Mouse (Mus musculus) activated CD4-positive, CD25-positive, alpha-beta regulatory T cell, adult 4 months (primary cell): ENCODE data around the gene Trim24. TPM values are rescaled to one million over a fixed set of nuclear protein-coding genes. Genes with fewer than 3 reads are reported as not detected.
"Not testable (repeated sequence)": the region's sequence is repeated elsewhere in the genome, so short reads cannot be mapped to it uniquely, and the experiment has no call there.

Source experiments
- ATAC-seq: one replicate; pipeline ENCODE4 v1.8.0; 2017
- polyA plus RNA-seq, 2 experiments: library from polyadenylated mRNA; unstranded; fragments of 100-300 nt; shearing (Covaris generic); gene quantifications; one replicate each; pipeline ENCODE4 v1.2.1; 2017

Trim24 gene
- 10 to 100 TPM; 11.4 to 14.1 TPM for polyA plus RNA-seq

GRCm38 (mm10) chr6:37870245-37871136 lies at the start of gene Trim24:
TSS of gene Trim24 (plus strand) at chr6:37870811.
- peak; percentile 92 for ATAC-seq

DNA sequence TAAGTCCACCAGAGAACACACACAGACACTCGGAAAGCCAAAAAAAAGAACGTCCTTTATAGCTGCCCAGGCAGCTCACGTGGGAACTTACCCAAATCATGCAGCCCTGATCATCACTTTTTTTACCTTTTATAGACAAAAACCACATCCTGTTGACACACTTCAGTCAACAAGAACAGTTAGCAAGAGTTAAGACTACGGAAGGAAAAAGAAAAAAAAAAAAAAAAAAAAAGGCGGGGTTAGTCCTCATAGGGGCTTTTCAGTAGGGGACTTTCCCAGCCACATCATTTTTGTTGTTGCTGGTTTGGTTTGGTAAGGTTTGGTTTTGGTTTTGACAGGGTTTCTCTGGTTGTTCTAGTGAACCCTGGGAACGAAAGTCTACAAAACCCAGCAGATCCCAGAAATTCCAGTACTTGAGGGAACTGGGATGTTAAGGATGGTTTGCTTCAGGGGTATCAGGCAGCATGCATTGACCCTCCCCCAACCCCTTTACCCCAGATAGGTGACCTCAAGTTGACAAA lies 49.0 kb upstream of the Trim24 start:
- peak; percentile 91 for ATAC-seq

DNA sequence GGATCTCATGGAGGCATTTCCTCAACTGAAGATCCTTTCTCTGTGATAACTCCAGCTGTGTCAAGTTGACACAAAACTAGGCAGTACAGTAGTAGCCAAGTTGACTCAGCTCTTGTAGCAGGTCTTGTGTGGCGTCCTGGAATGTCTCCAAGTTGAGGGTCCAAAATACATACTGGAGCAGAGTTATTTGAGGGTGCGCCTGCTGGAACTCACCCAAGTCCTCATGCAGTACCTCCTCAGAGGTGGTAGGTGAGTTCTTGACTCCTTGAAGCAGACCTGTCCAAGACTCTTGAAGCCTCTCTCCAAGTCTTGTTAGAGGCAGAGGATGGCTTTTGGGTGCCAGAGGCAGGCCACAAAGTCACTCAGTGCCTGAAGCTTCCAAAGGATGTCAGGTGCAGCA lies 48.2 kb upstream of the Trim24 start:
- no peak for ATAC-seq

DNA sequence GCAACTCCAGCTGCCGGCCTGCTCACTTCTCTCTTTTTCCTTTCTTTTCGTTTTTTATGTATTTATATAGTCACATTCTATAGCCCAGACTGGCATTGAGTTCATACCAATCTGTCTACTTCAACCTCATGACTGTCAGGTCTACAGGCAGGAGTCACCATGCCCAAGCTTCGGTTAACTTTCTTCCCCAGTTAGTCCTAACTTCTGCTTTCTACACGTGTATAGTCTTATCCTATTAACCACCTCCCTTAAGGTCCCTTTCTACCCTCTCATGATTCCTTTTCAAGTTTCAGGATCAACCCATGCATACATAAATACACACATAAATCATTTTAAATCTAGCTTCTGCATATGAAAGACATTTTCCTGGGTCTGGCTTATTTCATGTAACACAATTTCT lies 46.9 kb upstream of the Trim24 start:
- no peak for ATAC-seq

GRCm38 (mm10) chr6:37825331-37826115 lies 45.1 kb upstream of the Trim24 start:
- ATAC-seq: not testable (repeated sequence)

GRCm38 (mm10) chr6:37828955-37829354 lies 41.7 kb upstream of the Trim24 start:
- no peak for ATAC-seq

GRCm38 (mm10) chr6:37829631-37830030 lies 41.0 kb upstream of the Trim24 start:
- ATAC-seq: no peak

- no peak for ATAC-seq
Measured at GRCm38 (mm10) chr6:37833691-37834090, 36.9 kb upstream of the Trim24 start.

GRCm38 (mm10) chr6:37836951-37837565 lies 33.6 kb upstream of the Trim24 start:
- ATAC-seq: not testable (repeated sequence)

DNA sequence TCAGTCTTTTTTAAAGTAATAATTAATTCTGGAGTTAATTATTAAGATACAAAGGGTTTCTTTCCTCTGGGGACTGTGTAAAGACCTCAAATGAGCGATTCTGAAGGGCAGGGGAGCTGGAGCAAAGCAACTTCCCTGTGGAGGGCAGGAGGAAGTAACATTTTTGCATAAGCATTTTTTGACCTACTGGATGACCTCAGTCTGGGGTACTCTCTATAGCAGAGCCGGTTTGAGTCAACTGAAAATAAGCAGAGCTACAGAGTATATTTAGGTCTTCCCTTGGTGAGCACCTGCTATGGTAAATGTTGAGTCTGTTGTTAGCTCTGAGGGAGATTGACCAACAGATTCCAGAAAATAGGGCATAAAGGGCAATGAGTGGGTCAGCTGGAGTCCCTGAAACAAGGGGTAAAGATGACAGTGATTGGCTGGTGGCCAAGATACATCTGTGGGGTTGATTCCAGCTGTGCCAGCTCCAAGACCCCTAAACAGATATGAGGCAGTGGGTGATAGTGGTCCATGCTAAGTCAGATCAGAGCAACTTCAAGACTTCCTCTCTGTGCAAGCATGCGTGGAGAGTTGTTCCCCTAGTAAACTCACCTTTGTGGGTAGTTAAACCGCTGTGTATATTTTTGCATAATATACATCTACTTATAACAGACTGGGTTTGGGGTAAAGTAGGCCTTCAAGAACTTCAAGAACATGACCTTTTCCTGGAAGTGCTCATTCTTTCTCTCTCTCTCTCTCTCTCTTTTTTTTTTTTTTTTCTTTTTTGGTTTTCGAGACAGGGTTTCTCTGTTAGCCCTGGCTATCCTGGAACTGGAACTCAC lies 27.6 kb upstream of the Trim24 start:
- ATAC-seq: peak; percentile 64

DNA sequence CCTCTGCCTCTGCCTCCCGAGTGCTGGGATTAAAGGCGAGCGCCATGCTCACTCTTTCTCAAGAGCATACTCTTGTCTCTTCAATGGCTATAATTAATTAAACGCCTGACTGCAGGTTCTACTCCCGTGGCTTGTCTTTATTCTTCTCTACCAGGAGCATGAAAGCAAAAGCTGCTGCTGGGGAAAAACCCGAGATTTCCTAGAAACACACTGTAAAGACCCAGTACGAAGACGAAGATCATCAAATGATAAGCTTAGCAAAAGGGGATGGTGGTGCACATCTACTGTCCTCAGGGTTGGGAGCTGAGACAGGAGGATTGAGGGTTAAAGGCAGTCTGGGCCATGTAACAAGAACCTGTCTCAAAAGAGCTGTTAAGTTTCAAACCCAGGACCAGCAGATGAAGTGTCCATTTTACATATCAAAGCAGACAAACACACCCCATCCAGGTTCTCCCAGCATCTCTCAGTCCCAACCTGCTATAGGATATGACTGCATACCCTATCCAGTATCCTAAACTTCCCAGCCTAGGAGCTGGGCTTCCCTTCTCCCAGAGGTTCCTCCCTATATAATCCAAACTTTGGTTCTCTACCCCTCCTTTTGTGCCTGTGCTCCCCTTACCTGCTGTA lies 26.9 kb upstream of the Trim24 start:
- ATAC-seq: peak; percentile 60

DNA sequence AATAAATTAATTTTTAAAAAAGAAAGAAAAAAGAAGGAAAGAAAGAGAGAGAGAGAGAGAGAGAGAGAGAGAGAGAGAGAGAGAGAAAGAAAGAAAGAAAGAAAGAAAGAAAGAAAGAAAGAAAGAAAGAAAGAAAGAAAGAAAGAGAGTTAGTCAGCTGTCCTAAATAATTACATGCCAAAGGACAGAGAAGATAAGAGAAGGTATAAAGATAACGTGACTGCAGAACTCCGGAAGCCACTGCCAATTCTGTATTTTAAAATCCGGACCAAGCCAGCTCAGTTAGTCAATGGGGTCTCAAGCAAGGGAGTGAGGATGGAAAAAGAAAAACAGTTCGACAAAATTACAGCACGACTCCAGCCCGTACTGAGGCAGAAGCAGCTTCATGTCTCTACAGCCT lies 25.7 kb upstream of the Trim24 start:
- ATAC-seq: not testable (repeated sequence)

DNA sequence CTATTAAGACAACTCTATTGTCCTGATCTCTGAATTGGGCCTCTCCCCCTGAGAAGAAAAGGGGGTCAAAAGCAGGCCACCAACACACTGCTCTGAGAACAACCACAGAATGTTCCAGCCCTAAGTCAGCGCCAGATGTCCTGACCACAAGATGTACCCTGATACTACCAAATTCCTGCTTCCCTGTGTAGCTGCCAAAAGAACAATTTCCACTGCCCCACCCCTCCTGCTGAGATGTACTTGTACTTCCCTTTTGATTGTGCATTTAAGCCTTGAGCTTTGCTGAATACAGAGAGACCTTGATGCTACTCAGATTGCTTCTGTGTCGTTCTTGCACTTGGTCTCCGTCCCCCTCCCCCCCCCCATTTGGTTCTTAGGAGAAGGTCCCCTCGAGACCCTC lies 23.1 kb upstream of the Trim24 start:
- ATAC-seq: not testable (repeated sequence)

DNA sequence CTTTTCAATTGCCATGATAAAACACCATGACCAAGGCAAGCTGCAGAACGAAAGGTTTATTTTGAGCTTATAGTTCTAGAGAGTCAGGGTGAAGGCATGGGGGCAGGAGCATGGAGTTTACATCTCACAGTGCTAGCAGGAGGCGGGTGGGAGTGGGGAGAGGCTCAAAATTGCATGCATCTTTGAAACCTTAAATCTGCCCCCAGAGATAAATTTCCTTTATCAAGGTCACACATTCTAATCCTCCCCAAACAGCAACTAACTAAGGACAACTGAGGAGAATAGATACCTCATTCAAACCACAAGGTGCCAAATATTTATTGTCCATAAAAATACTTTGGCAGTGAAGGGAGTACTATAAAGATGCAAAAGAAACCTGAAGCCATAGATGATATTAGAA lies 19.3 kb upstream of the Trim24 start:
- no peak for ATAC-seq

DNA sequence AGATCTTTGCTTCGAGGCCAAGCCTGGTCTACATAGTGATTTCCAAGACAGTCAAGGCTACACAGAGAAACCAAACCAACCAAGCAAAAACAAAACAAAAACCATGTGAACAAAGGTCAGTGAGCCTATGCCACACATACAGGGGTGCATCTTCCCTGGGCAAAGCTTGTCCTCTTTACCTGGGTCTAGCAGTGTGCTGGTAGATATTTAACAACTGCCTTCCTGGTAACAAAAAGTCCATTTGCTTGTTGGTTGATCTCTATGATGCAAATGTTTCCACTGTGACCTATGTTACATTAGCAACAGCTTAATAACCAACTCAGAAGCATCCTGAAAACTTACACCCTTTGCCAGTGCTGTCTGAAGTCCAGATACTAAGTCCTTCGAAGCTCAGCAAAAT lies 17.3 kb upstream of the Trim24 start:
- ATAC-seq: no peak

GRCm38 (mm10) chr6:37855384-37855783 lies 15.2 kb upstream of the Trim24 start:
- ATAC-seq: no peak

DNA sequence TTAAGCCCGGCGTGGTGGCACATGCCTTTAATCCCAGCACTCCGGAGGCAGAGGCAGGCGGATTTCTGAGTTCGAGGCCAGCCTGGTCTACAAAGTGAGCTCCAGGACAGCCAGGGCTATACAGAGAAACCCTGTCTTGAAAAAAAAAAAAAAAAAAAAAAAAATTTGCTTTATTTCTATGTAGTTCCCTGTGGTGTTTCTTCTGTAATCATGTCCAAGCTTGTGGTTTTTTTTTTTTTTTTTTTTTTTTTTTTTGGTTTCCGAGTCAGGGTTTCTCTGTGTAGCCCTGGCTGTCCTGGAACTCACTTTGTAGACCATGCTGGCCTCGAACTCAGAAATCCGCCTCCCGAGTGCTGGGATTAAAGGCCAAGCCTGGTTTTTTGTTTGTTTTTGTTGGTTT lies 14.3 kb upstream of the Trim24 start:
- ATAC-seq: not testable (repeated sequence)

DNA sequence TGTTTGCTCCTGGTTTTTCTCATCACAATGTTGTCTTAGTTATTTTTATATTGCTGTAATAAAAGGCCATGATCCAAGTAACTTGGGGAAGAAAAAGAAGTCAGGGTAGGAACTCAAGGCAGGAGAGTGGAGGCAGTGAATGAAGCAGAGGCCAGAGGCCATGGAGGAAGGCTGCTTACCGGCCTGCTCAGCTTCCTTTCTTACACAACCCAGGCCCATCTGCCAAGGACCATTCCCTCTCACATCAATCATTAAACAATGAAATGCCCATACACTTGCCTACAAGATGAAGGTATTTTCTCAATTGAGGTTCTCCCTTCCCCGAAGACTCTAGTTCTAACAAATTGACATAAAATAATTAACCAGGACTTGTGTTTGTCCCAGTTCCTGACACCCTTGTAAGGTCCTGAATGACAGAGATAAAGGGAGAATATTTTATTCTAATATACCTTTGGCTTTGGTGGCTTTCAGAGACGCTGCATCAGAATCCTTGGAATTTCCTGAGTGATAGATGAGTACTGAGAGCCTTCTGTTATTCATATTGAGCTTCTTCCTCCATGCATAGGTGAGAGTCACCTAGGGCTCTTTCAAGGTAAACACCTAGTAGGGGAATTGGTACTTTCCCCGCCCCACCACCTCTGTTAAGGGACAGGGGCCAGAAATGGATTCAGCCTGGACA lies 13.3 kb upstream of the Trim24 start:
- no peak for ATAC-seq

DNA sequence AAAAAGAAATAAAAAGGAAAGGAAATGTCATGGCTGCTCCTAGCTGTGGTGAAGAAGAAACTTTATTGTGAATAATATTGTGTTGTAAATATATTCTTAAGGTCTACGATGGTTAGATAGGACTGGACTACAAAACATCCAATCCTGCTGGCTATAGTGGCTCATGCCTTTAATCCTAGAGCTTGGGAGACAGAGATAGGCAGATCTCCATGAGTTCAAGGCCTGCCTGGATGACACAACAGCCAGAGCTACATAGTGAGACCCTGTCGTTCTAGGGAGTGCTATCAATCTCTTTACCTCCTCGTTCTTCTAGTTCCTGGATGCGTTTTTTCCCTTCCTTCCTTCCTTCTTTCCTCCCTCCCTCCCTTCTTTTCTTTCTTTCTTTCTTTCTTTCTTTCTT lies 12.5 kb upstream of the Trim24 start:
- ATAC-seq: no peak

- no peak for ATAC-seq
Measured at GRCm38 (mm10) chr6:37862893-37863292, 7.7 kb upstream of the Trim24 start.
